Mouse (Mus musculus) hindbrain, embryonic 11.5 days (tissue): ENCODE measurements around the gene Neu1. TPM values are rescaled to one million over a fixed set of nuclear protein-coding genes. Genes with fewer than 3 reads are reported as not detected.

Experiments
- ATAC-seq: fragments of 200-750 bp; cut with Nextera tagmentation; 2 replicates; pipeline ENCODE4 v1.8.0; 2017; ENCODE audit warnings: mild to moderate bottlenecking, moderate TSS enrichment, moderate library complexity; ENCODE audit not compliant: low FRiP score
- DNase-seq: peaks from one replicate; pipeline ENCODE4 v3.0.0-alpha.2; 2015; ENCODE audit warnings: low spot score
- H3K27ac ChIP-seq: fragments of 300-500 bp; sonication (generic); 2 replicates; pipeline ENCODE4 v1.5.1; 2014; ENCODE audit warnings: mild to moderate bottlenecking, low read depth, low read length
- H3K27me3 ChIP-seq: fragments of 300-500 bp; sonication (generic); 2 replicates; pipeline ENCODE4 v1.6.1; 2014; ENCODE audit warnings: mild to moderate bottlenecking, low read length, moderate library complexity, mixed read lengths; ENCODE audit not compliant: control insufficient read depth, insufficient read depth
- H3K36me3 ChIP-seq: fragments of 300-500 bp; sonication (generic); 2 replicates; pipeline ENCODE4 v1.6.1; 2014; ENCODE audit warnings: mild to moderate bottlenecking, low read length, moderate library complexity, mixed read lengths; ENCODE audit not compliant: control insufficient read depth, insufficient read depth
- H3K4me1 ChIP-seq: fragments of 300-500 bp; sonication (generic); replicated peaks from 2 replicates; pipeline ENCODE4 v1.6.1; 2014; ENCODE audit warnings: low read length, mixed read lengths; ENCODE audit not compliant: control insufficient read depth, insufficient read depth
- H3K4me2 ChIP-seq: fragments of 300-500 bp; sonication (generic); replicated peaks from 2 replicates; pipeline ENCODE4 v1.6.1; 2014; ENCODE audit warnings: mild to moderate bottlenecking, low read depth, low read length
- H3K4me3 ChIP-seq: fragments of 300-500 bp; sonication (generic); 2 replicates; pipeline ENCODE4 v1.5.1; 2014; ENCODE audit warnings: low read depth, low read length
- H3K9ac ChIP-seq: fragments of 300-500 bp; sonication (generic); 2 replicates; pipeline ENCODE4 v1.6.1; 2014; ENCODE audit warnings: low read depth, low read length
- H3K9me3 ChIP-seq: fragments of 300-500 bp; sonication (generic); 2 replicates; pipeline ENCODE4 v1.6.1; 2016; ENCODE audit warnings: low read length; ENCODE audit not compliant: control insufficient read depth
- WGBS: fragments of 180-500 bp; shearing (Covaris S2); extraction: QIAGEN DNeasy Blood & Tissue Kit; methylation state at CpG from one replicate; pipeline ENCODE4 v1.1.7; 2014; 5-methylcytosine and 5-hydroxymethylcytosine counted together
- polyA plus RNA-seq: library from polyadenylated mRNA; unstranded; fragments of >200 nt; fragmentation: Nextera tagmentation; extraction: Ambion mirVana; gene quantifications from 2 replicates; pipeline ENCODE4 v1.2.1, GENCODE M21; 2014

Neu1 gene
- polyA plus RNA-seq, 1 experiment from 2014 or later = 12.9 TPM

DNA sequence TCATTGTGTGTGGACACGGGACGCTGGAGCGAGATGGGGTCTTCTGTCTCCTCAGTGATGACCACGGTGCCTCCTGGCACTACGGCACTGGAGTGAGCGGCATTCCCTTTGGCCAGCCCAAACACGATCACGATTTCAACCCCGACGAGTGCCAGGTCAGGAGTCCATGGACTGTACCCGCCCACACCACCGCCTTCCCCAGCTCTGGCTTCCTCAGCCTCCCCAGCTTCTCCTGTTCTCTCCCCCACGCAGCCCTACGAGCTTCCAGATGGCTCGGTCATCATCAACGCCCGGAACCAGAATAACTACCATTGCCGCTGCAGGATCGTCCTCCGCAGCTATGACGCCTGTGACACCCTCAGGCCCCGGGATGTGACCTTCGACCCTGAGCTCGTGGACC, 3.0 kb downstream of the Neu1 start:
- DNase-seq = no peak
- Histone ChIP-seq H3K4me3 (no peak overlapping the region), H3K9ac (no peak overlapping the region)

GRCm38 (mm10) chr17:34934830-34935229, 3.8 kb downstream of the Neu1 start:
- Histone ChIP-seq H3K9ac (no peak overlapping the region), H3K4me1 (0 out of 2 replicates have a peak, but pooled peaks cover 3% of the 10 kb centered on the region), H3K9me3 (no peaks in the 10 kb centered on the region), H3K4me2 (no peak overlapping the region), H3K4me3 (no peak overlapping the region), H3K27ac (no peak overlapping the region), H3K27me3 (no peaks in the 10 kb centered on the region), H3K36me3 (no peaks in the 10 kb centered on the region)
- WGBS = 47% methylated on average over 8 of the region's 8 CpGs
- ATAC-seq = no peak
- no peak for DNase-seq

More for the DNA sequence above, 3.0 kb downstream of the Neu1 start:
- Histone ChIP-seq H3K27ac (no peak overlapping the region), H3K4me1 (0 out of 2 replicates have a peak, but pooled peaks cover 3% of the 10 kb centered on the region), H3K27me3 (no peaks in the 10 kb centered on the region), H3K4me2 (no peak overlapping the region), H3K9me3 (no peaks in the 10 kb centered on the region), H3K36me3 (no peaks in the 10 kb centered on the region)
- no peak for ATAC-seq
- WGBS = 74% methylated on average over 23 of the region's 24 CpGs

- Histone ChIP-seq H3K27ac (no peak overlapping the region), H3K36me3 (no peaks in the 10 kb centered on the region), H3K4me3 (no peak overlapping the region), H3K9ac (no peak overlapping the region), H3K4me1 (no peaks in the 10 kb centered on the region), H3K27me3 (no peaks in the 10 kb centered on the region), H3K9me3 (no peaks in the 10 kb centered on the region), H3K4me2 (no peak overlapping the region)
- 90% methylated on average over 6 of the region's 6 CpGs for WGBS
- DNase-seq (no peak), ATAC-seq (no peak)
Measured at GRCm38 (mm10) chr17:34937960-34938505, 7.0 kb downstream of the Neu1 start.

GRCm38 (mm10) chr17:34941344-34942041, 10.4 kb downstream of the Neu1 start:
- Histone ChIP-seq H3K4me1 (no peaks in the 10 kb centered on the region), H3K36me3 (no peaks in the 10 kb centered on the region), H3K4me3 (no peak overlapping the region), H3K9ac (no peak overlapping the region; the same call in 1 of the 2 replicates), H3K9me3 (no peaks in the 10 kb centered on the region), H3K4me2 (peak overlapping the region; percentile 22), H3K27ac (no peak overlapping the region), H3K27me3 (no peaks in the 10 kb centered on the region)
- 15% methylated on average over 15 of the region's 15 CpGs for WGBS
- ATAC-seq (no peak), DNase-seq (peak; percentile 30)

DNA sequence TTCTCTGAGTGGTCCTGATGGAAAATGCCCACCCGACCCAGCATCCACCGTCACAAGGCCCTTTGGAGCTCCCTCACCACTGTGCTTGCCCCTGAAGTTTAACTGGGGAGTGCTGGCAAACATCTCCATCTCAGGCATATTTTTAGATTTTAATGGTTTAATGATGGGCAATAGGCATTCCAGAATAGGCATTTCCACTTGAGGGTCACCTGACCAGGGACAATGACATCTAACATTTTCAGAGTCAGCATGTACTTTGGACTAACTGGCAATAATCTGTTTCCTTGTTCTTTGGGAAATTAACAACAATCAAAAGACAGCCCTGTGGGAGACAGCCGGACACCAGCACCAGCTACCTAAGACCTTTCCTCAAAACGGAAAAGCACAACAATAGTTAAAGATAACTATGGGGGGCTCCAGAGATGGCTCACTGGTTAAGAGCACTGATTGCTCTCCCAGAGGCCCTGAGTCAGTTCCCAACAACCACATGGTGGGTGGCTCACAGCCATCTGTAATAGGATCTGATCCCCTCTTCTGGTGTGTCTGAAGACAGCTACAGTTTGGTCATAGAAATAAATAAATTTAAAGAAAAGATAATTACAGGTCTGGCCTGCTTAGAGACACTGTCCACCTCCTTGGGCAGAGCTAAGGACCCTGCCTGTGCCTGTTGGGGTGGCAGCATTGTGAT, 12.2 kb downstream of the Neu1 start:
- Histone ChIP-seq H3K4me1 (no peaks in the 10 kb centered on the region), H3K27ac (no peak overlapping the region), H3K4me3 (no peak overlapping the region), H3K27me3 (no peaks in the 10 kb centered on the region), H3K9me3 (no peaks in the 10 kb centered on the region), H3K36me3 (no peaks in the 10 kb centered on the region), H3K9ac (no peak overlapping the region), H3K4me2 (no peak overlapping the region)
- WGBS = 83% methylated on average over 4 of the region's 4 CpGs
- DNase-seq = no peak
- no peak for ATAC-seq

DNA sequence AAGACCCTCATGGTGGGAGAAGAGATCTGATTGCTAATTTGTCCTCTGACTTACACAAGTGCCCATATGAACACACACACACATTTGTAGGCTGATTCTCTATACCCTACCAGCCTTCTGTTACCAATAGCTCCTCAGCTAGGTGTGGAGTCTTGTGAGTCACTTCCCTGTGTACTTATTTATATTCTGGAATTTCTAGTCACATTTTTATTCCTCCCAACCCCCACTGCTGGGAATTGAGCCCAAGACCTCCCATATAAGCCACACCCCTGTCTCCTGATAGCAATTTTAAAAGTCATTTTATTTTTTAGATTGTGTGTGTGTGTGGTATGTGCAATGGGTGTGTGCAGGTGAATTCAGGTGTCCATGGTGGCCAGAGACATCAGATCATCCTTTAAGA, 13.3 kb downstream of the Neu1 start:
- Histone ChIP-seq H3K36me3 (no peaks in the 10 kb centered on the region; the same call in 1 of the 2 replicates), H3K9ac (no peak overlapping the region), H3K27ac (no peak overlapping the region), H3K4me1 (no peaks in the 10 kb centered on the region), H3K4me2 (no peak overlapping the region), H3K9me3 (no peaks in the 10 kb centered on the region), H3K4me3 (no peak overlapping the region), H3K27me3 (no peaks in the 10 kb centered on the region)
- ATAC-seq (no peak), DNase-seq (no peak)

- H3K4me2 ChIP-seq = no peak overlapping the region
- 0 out of 2 replicates have a peak, but pooled peaks cover 6% of the 10 kb centered on the region for H3K4me1 ChIP-seq
- no peak for DNase-seq
- H3K27me3 ChIP-seq = no peaks in the 10 kb centered on the region
- no peak overlapping the region for H3K9ac ChIP-seq
- no peak for ATAC-seq
- no peak overlapping the region for H3K4me3 ChIP-seq
- no peaks in the 10 kb centered on the region for H3K9me3 ChIP-seq
- H3K36me3 ChIP-seq = peaks cover 12% of the 10 kb centered on the region
- no peak overlapping the region for H3K27ac ChIP-seq
- 92% methylated on average over 5 of the region's 5 CpGs for WGBS
Measured at GRCm38 (mm10) chr17:34946486-34947140, 15.6 kb downstream of the Neu1 start.

DNA sequence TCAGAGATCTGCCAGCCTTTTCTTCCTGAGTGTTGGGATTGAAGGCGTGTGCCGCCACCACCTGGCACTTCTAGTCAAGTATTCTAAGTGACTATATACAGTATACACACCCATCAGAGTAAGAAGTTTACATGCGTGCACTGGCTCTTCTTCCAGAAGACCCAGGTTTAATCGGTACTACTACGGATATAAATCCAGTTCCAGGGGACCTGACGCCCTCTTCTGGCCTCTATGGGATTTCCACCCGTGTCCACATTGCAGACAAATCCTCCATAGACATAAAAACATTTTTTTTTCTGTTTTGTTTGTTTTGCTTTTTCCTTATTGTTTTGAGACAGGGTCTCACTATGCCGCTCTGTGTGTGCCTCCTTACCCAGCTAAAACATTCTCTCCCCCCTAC, 16.6 kb downstream of the Neu1 start:
- Histone ChIP-seq H3K27ac (no peak overlapping the region), H3K4me3 (no peak overlapping the region), H3K9ac (no peak overlapping the region), H3K36me3 (peaks cover 12% of the 10 kb centered on the region), H3K27me3 (no peaks in the 10 kb centered on the region), H3K9me3 (no peaks in the 10 kb centered on the region), H3K4me1 (0 out of 2 replicates have a peak, but pooled peaks cover 6% of the 10 kb centered on the region), H3K4me2 (no peak overlapping the region)
- DNase-seq = peak; percentile 59
- WGBS = 34% methylated on average over 8 of the region's 8 CpGs
- no peak for ATAC-seq
